Mouse (Mus musculus) embryonic fibroblast, embryonic 13.5 days (primary cell): Measurements from ENCODE around the gene Samd11. TPM values are rescaled to one million over a fixed set of nuclear protein-coding genes. Genes with fewer than 3 reads are reported as not detected.

Source experiments
- H3K27ac ChIP-seq: 2 replicates; pipeline ENCODE4 v1.5.1; 2012; ENCODE audit warnings: low read length, control low read depth, inconsistent platforms; ENCODE audit not compliant: insufficient read depth
- H3K4me1 ChIP-seq: 2 replicates; pipeline ENCODE4 v1.6.1; 2011; ENCODE audit warnings: low read length; ENCODE audit not compliant: control insufficient read depth, insufficient read depth
- H3K4me3 ChIP-seq: 2 replicates; pipeline ENCODE4 v1.5.1; 2011; ENCODE audit warnings: mild to moderate bottlenecking, control low read depth, low read length; ENCODE audit not compliant: insufficient read depth
- CTCF ChIP-seq: IDR thresholded peaks from 2 replicates; pipeline ENCODE4 v1.5.1; 2011; ENCODE audit warnings: mild to moderate bottlenecking, control low read depth, low read length, moderate library complexity, borderline replicate concordance; ENCODE audit not compliant: insufficient read depth
- POLR2A ChIP-seq: IDR thresholded peaks from 2 replicates; pipeline ENCODE4 v1.6.1; 2011; ENCODE audit warnings: low read depth, mild to moderate bottlenecking, control low read depth, low read length, moderate library complexity
- polyA plus RNA-seq: library from polyadenylated mRNA; stranded (reverse); fragments of >200 nt; gene quantifications from 2 replicates; pipeline ENCODE4 v1.2.4, GENCODE M21; 2011; ENCODE audit warnings: low read depth; ENCODE audit not compliant: missing spikeins, insufficient read length

Samd11 gene
- not detected in 2 replicates for polyA plus RNA-seq

DNA sequence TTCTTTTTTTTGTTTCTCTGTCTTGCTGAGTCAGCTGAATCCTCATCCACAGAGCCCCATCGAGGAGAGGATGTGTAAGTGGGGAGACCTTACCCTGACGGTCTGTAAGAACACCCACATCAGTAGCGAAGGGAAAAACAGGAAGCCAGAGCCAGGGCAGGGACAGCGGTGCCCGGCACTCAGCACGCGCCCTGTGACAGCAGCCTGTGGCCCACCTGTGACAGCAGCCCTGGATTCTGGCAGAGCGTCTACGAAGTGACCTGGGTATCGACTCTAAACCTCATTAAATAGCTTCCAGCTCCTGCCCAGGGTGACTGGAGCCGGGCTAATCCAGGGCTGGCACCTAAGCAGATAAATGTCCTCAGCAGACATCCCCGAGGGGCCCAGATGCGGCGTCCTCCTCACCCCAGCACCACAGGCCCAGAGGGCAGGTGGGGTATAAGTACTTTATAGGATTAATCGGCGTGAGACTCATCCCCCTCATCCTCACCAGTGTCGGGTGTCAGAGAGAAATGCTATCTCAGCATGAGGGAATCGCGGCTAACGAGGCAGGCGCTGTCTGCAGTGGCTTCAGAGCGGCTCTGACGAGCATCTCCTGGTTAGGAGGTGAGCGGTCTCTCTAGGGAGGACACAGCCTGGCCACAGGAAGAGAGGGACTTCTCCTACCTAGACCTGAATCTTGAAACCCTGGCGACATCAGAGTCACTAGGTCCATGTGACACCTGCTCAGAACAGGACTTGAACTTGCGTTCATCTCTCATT is at the start of gene Samd11:
Gene Samd11 (minus strand): TSS at position 580 of the 762 bp plus-strand sequence.
- H3K27ac ChIP-seq, result no peak within 1 kb of the TSS
- TF ChIP-seq POLR2A (no peak), CTCF (no peak)
- no peak within 1 kb of the TSS for H3K4me3 ChIP-seq
- H3K4me1 ChIP-seq, result no peaks in the 10 kb centered on the region

DNA sequence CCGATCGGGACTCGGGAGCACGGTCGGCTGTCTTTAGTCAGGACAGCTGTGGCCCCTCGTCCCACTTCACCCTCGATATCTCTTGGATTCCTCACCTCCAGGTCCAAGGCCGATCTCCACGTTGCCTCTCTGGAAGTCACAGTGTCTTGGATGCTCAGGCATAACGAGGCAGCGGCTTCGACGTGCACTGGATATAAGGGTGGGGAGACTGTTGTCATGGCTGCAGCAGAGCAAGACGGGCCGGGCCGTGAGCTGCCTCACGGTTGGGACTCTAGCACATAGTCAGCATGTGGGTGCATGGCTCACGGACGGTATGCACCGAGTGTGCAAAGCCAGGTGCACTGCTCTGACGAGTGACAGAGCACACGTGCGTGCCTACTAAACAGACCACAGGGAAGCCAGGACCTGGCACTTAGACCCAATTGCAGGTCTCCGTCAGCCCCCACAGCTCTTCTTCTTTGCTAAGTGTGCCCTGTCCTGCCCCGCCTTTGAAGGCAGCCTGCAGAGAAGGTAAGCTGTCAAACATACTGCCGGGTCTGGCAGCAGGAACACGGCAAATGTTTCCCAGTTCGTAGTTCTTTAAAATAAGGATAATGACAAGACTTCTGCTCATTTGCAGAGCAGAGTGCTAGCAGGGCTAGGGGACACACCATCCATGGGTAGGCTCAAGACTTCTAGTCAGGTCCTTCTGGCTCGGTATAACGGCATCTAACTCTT is 938 bp downstream of the Samd11 start:
- Histone ChIP-seq H3K4me3 (no peak overlapping the region), H3K27ac (no peak overlapping the region), H3K4me1 (no peaks in the 10 kb centered on the region)
- TF ChIP-seq CTCF, result no peak
- 0 out of 2 replicates have a peak, but pooled peaks have one; percentile 15 for TF ChIP-seq POLR2A

DNA sequence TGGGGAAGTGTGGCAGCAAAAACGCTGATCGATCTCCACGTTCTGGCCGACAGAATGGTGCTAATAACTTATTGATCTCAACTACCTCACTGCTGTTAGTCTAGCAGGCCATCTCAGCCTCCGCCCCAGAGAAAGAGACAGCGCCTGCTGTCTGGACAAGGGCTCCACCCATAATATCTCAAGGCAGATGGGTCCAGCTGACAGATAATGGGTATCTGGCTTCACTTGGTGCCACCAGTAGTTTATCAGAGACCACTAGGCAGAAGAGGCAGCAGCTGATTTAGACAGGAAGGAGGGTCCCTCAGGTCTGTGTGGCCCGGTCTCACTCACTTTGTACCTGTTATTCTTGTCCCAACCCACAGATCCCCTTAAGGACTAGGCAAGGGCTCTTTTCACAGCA is 2.4 kb downstream of the Samd11 start:
- no peak overlapping the region for H3K27ac ChIP-seq
- H3K4me3 ChIP-seq, result no peak overlapping the region
- no peak for TF ChIP-seq CTCF
- no peaks in the 10 kb centered on the region for H3K4me1 ChIP-seq

DNA sequence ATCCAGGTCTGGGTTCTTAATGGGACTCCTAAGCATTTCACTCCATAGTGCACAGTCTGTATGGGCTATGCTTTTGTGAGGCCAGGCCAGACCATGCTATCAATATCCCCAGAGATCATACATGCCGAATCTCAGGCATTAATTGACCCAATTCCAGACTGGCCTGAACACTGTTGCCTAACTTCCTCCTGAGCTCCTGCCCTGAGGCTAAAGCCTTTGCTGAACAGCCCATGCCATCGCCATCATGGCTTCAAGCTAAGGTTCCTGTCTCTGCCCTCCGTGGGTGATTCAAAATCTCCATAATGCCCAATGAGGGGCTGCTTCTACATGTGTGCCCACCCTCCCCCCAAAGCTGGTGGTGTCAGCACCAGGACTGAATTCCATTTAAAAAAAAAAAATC is 2.8 kb downstream of the Samd11 start:
- no peak overlapping the region for H3K27ac ChIP-seq
- no peak overlapping the region for H3K4me3 ChIP-seq
- no peak for TF ChIP-seq CTCF
- no peak for TF ChIP-seq POLR2A
- H3K4me1 ChIP-seq, result no peaks in the 10 kb centered on the region

DNA sequence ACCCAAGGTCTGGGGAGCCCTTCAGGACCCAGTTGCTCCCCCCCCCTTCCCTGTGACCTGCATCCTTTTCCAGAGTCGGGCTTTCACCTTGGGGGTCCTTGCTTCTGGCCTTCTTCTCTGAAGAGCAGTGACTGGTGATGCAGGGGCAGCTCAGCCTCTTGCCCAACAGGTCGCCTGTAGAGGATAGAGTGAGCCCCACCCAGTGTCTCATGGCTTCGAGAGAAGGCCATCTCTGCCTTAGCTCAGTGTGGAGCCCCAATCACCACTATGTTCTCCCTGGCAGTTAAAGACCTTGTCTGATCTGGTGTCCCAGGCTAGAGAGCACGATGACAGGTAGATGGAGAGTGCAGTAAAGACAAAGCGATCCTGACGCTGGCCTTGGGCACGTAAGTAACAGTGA is 3.3 kb downstream of the Samd11 start:
- H3K4me1 ChIP-seq, result no peaks in the 10 kb centered on the region
- H3K27ac ChIP-seq, result no peak overlapping the region
- no peak for TF ChIP-seq CTCF
- no peak for TF ChIP-seq POLR2A
- no peak overlapping the region for H3K4me3 ChIP-seq

DNA sequence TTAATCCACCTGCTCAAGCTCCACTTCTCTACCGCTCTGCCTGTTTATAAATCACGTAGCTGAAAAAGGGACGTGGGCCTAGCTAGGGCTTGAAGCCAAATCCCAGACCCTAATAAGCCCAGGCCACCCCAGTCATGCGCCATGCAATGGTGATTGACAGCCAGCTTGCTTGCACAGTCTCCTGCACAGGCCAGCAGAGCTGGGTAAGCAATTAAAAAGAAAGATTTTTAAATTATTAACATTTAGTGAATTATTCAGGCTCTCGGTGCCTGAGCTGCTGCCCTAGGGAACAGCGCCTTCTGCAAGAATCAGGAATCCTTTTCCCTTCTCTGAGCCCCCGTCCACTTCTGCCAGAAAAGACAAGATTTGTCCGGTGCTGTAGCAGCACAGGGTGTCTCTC is 4.4 kb downstream of the Samd11 start:
- TF ChIP-seq CTCF, result no peak
- no peak for TF ChIP-seq POLR2A
- Histone ChIP-seq H3K4me3 (no peak overlapping the region), H3K4me1 (no peaks in the 10 kb centered on the region), H3K27ac (no peak overlapping the region)

DNA sequence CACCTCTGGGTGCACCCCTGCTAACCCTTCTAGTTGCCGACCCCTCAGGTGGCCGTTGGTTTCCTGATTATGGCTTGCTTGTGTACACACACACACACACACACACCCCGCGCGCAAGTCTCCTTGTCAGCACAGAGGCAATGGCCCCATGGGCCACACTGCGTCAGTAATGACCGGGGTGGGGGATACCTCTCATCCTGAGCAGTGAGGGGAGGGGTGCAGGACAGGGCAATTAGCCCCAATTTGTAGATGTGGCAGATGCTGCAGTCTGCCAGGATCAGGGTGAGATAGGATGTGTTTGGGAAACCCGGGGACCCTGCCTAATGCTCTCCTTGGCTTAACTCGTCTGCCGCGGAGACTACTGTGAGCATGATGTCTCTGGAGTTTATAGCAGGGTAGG is 5.9 kb downstream of the Samd11 start:
- Histone ChIP-seq H3K27ac (no peak overlapping the region), H3K4me3 (no peak overlapping the region), H3K4me1 (no peaks in the 10 kb centered on the region)
- TF ChIP-seq CTCF (no peak), POLR2A (no peak)

DNA sequence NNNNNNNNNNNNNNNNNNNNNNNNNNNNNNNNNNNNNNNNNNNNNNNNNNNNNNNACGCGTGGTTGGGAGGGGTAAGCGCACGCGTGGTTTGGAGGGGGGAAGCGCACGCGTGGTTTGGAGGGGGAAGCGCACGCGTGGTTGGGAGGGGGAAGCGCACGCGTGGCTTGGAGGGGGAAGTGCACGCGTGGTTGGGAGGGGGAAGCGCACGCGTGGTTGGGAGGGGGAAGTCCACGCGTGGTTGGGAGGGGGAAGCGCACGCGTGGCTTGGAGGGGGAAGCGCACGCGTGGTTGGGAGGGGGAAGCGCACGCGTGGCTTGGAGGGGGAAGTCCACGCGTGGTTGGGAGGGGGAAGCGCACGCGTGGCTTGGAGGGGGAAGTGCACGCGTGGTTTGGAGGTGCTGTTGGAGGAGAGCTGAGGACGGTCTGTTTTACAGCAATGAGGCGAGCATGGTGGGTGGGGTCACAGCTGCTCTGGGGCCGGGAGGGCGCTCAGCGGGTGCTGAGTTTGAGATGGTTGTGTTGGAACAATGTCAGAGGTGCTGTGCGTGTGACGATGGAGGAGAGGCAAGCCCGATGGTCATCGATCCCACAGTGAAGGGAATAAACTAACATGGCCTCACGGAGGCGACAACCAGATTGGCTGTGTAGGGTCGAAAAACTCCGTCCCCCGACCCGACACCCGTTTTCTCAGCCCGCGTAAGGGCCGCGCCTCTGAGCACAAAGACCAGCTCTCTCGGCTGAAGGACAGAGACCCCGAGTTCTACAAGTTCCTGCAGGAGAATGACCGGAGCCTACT is 18.6 kb downstream of the Samd11 start:
- TF ChIP-seq POLR2A (no peak), CTCF (no peak)
- H3K4me1 ChIP-seq, result no peaks in the 10 kb centered on the region
- H3K4me3 ChIP-seq, result peak overlapping the region; percentile 90
- no peak overlapping the region for H3K27ac ChIP-seq

DNA sequence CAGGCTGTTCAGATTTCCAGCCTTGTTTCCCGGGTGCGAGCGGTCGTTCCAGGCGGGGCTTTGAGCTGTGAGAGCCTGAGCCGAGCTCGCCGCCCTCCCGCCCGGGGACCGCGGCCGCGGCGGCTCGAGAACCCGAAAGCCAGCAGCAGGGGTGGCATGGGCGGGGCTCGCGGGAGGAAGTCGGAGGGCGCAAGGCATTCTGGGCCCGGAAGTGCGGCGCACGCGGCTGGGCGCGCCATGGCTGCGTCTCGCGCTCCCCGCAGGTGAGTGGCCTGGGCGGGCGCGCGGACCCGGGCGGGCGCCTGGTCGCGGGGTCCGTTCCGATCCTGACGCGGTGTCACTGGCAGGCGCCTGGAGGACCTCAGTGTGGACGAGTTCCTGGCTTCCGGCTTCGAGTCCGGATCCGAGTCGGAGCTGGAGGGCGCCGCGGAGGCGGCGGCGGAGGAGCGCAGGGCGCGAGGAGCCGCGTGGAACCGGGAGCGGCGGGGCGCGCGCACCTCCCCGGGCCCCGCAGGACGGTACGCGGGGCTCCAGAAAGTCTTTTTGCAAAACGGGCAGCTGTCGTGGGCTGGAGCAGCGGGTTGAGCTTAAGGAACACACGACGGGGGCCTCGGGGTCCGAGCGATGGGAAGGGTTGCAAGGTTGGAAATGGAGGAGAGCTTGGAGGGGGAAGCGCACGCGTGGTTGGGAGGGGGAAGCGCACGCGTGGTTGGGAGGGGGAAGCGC is 19.5 kb downstream of the Samd11 start, which contains the start of gene Noc2l:
Gene Noc2l (plus strand): TSS at position 203 of the 726 bp plus-strand sequence.
- peak; percentile 70 for TF ChIP-seq POLR2A
- TF ChIP-seq CTCF, result no peak
- H3K4me3 ChIP-seq, result peak within 1 kb of the TSS; percentile 90
- peak within 1 kb of the TSS; percentile 68 for H3K27ac ChIP-seq
- no peaks in the 10 kb centered on the region for H3K4me1 ChIP-seq
